Mouse (Mus musculus) ES-Bruce4 (cell line): ENCODE measurements around the gene Ttll5.

Source experiments
- CTCF ChIP-seq: IDR thresholded peaks from one replicate; pipeline ENCODE4 v1.8.1; 2011; ENCODE audit warnings: low read depth, low read length
- POLR2A ChIP-seq: IDR thresholded peaks from one replicate; pipeline ENCODE4 v1.8.1; 2011; ENCODE audit warnings: low read length; ENCODE audit not compliant: insufficient read depth

GRCm38 (mm10) chr12:85869423-85869822, 45.0 kb downstream of the Ttll5 start:
- TF ChIP-seq CTCF (no peak), POLR2A (no peak)
